Mouse (Mus musculus) midbrain, embryonic 16.5 days (tissue): ENCODE measurements around the gene Pars2. TPM values are rescaled to one million over a fixed set of nuclear protein-coding genes. Genes with fewer than 3 reads are reported as not detected.

Experiments
- ATAC-seq: fragments of 200-750 bp; cut with Nextera tagmentation; 2 replicates; pipeline ENCODE4 v1.8.0; 2017; ENCODE audit warnings: moderate TSS enrichment
- H3K27ac ChIP-seq: fragments of 300-500 bp; sonication (generic); 2 replicates; pipeline ENCODE4 v1.5.1; 2014; ENCODE audit warnings: mild to moderate bottlenecking, low read length, mixed read lengths
- H3K27me3 ChIP-seq: fragments of 300-500 bp; sonication (generic); 2 replicates; pipeline ENCODE4 v1.6.1; 2014; ENCODE audit warnings: low read depth, low read length, mixed read lengths; ENCODE audit not compliant: control insufficient read depth, insufficient read depth
- H3K36me3 ChIP-seq: fragments of 300-500 bp; sonication (generic); 2 replicates; pipeline ENCODE4 v1.6.1; 2014; ENCODE audit warnings: mild to moderate bottlenecking, low read length, moderate library complexity, mixed read lengths; ENCODE audit not compliant: control insufficient read depth, insufficient read depth
- H3K4me1 ChIP-seq: fragments of 300-500 bp; sonication (generic); 2 replicates; pipeline ENCODE4 v1.6.1; 2014; ENCODE audit warnings: mild to moderate bottlenecking, low read length, mixed read lengths; ENCODE audit not compliant: control insufficient read depth, insufficient read depth
- H3K4me2 ChIP-seq: fragments of 300-500 bp; sonication (generic); 2 replicates; pipeline ENCODE4 v1.6.1; 2014; ENCODE audit warnings: mild to moderate bottlenecking, low read length, mixed read lengths
- H3K4me3 ChIP-seq: fragments of 300-500 bp; sonication (generic); 2 replicates; pipeline ENCODE4 v1.5.1; 2014; ENCODE audit warnings: low read depth, mild to moderate bottlenecking, low read length, moderate library complexity, mixed read lengths
- H3K9ac ChIP-seq: fragments of 300-500 bp; sonication (generic); 2 replicates; pipeline ENCODE4 v1.6.1; 2014; ENCODE audit warnings: low read depth, low read length, mixed read lengths
- H3K9me3 ChIP-seq: fragments of 300-500 bp; sonication (generic); replicated peaks from 2 replicates; pipeline ENCODE4 v1.6.1; 2014; ENCODE audit warnings: mild to moderate bottlenecking, low read length, mixed read lengths; ENCODE audit not compliant: control insufficient read depth, poor library complexity, severe bottlenecking
- WGBS: fragments of 180-500 bp; shearing (Covaris S2); extraction: QIAGEN DNeasy Blood & Tissue Kit; methylation state at CpG from one replicate; pipeline ENCODE4 v1.1.7; 2014; 5-methylcytosine and 5-hydroxymethylcytosine counted together
- polyA plus RNA-seq: library from polyadenylated mRNA; unstranded; fragments of >200 nt; fragmentation: Nextera tagmentation; extraction: Ambion mirVana; gene quantifications from 2 replicates; pipeline ENCODE4 v1.2.1, GENCODE M21; 2015

Pars2 gene
- polyA plus RNA-seq, 1 experiment from 2014 or later: 9.9 TPM

- peak within 1 kb of the TSS; percentile 68 for H3K4me3 ChIP-seq
- H3K4me1 ChIP-seq: peaks cover 7% of the 10 kb centered on the region
- under 1% methylated on average over 43 of the region's 43 CpGs for WGBS
- H3K27me3 ChIP-seq: no peaks in the 10 kb centered on the region
- no peak within 1 kb of the TSS for H3K27ac ChIP-seq
- H3K36me3 ChIP-seq: peaks cover 9% of the 10 kb centered on the region
- H3K9ac ChIP-seq: peak within 1 kb of the TSS; percentile 83
- no peaks in the 10 kb centered on the region for H3K9me3 ChIP-seq
- peak; percentile 95 for ATAC-seq
- peak within 1 kb of the TSS; percentile 84 for H3K4me2 ChIP-seq
These were observed 27.7 kb downstream of the Pars2 start, which contains the start of gene Ttc4 for GRCm38 (mm10) chr4:106678442-106679118. Ttc4 (minus strand) TSS chr4:106678944.

GRCm38 (mm10) chr4:106679152-106679551, 28.3 kb downstream of the Pars2 start:
- Histone ChIP-seq H3K4me2 (peak overlapping the region; percentile 84), H3K27ac (no peak overlapping the region), H3K4me3 (peak overlapping the region; percentile 68), H3K4me1 (peaks cover 7% of the 10 kb centered on the region), H3K36me3 (peaks cover 8% of the 10 kb centered on the region; the same call in 1 of the 2 replicates), H3K27me3 (no peaks in the 10 kb centered on the region), H3K9ac (peak overlapping the region; percentile 83; the same call in 1 of the 2 replicates), H3K9me3 (no peaks in the 10 kb centered on the region)
- 52% methylated on average over 3 of the region's 3 CpGs for WGBS
- ATAC-seq: peak; percentile 68

DNA sequence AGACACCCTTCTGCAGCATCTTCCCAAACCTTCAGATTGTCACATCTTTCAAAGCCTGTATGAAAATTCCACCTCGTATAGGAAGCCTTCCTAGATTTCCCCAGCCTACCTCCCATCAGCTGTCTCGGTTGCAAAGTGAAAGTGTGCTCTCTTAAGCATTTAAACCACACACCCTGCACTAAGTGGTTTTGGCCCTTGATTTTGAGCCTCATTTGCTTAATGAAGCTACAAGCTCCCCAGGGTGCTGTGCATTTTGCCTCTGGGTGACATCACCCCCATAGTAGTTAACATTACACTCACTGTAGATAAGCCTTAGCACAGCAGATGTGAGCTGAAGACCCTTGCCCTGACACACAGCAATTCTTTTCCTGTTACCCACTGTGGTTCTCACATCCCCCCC, 30.1 kb downstream of the Pars2 start:
- Histone ChIP-seq H3K36me3 (0 out of 2 replicates have a peak, but pooled peaks cover 3% of the 10 kb centered on the region), H3K9ac (no peak overlapping the region), H3K9me3 (no peaks in the 10 kb centered on the region), H3K4me3 (no peak overlapping the region), H3K4me1 (peaks cover 7% of the 10 kb centered on the region), H3K27me3 (no peaks in the 10 kb centered on the region), H3K27ac (no peak overlapping the region), H3K4me2 (no peak overlapping the region)
- ATAC-seq: no peak
- 52% methylated on average over 2 of the region's 2 CpGs for WGBS

- Histone ChIP-seq H3K9ac (no peak overlapping the region), H3K4me1 (no peaks in the 10 kb centered on the region), H3K4me3 (no peak overlapping the region), H3K9me3 (no peaks in the 10 kb centered on the region), H3K27ac (no peak overlapping the region), H3K4me2 (no peak overlapping the region), H3K36me3 (no peaks in the 10 kb centered on the region), H3K27me3 (no peaks in the 10 kb centered on the region; the same call in 1 of the 2 replicates)
- 58% methylated on average over 3 of the region's 3 CpGs for WGBS
- ATAC-seq: no peak
These were observed 37.9 kb downstream of the Pars2 start for GRCm38 (mm10) chr4:106688636-106689296.

DNA sequence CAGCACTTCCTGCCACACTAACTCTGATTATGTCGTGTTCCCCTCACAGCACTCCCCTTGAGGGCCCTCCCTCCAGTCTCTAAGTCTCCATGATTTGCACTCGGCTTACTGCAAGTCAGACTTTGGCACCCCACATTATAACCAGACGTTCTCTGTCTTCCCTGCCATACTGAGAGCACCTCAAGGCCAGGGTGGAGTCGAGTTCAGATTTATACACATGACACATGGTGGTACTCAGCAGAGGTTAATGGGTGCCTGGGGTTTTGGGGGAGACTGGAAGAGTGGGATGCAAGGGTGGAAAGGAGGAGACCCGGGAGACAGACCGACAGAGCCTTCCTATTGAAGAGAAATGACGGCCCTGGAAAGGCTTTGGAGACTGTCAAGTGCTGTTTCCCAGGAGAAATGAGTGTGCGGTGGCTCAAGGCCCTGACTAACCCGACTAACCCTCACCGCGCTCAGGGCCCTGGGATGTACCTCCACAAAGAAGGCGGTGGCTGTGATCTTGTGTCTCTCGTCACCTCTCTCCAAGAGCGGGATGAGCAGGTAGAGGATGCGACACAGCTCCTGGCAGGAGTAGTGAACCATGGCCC, 43.1 kb downstream of the Pars2 start:
- no peak for ATAC-seq
- no peak overlapping the region for H3K4me2 ChIP-seq
- 86% methylated on average over 15 of the region's 15 CpGs for WGBS
- H3K9me3 ChIP-seq: no peaks in the 10 kb centered on the region
- no peaks in the 10 kb centered on the region; the same call in 1 of the 2 replicates for H3K27me3 ChIP-seq
- no peak overlapping the region for H3K4me3 ChIP-seq
- no peaks in the 10 kb centered on the region for H3K36me3 ChIP-seq
- no peaks in the 10 kb centered on the region for H3K4me1 ChIP-seq
- no peak overlapping the region for H3K27ac ChIP-seq
- H3K9ac ChIP-seq: no peak overlapping the region

GRCm38 (mm10) chr4:106699989-106700388, 49.1 kb downstream of the Pars2 start:
- peaks cover 27% of the 10 kb centered on the region for H3K4me1 ChIP-seq
- H3K4me2 ChIP-seq: no peak overlapping the region
- H3K9ac ChIP-seq: 0 out of 2 replicates have a peak overlapping the region, but pooled peaks have one; percentile 22
- H3K27me3 ChIP-seq: no peaks in the 10 kb centered on the region
- WGBS: 15% methylated on average over 9 of the region's 9 CpGs
- no peaks in the 10 kb centered on the region for H3K9me3 ChIP-seq
- H3K4me3 ChIP-seq: no peak overlapping the region
- peak overlapping the region; percentile 89 for H3K27ac ChIP-seq
- ATAC-seq: no peak
- no peaks in the 10 kb centered on the region for H3K36me3 ChIP-seq

- WGBS: 30% methylated on average over 4 of the region's 4 CpGs
- H3K4me3 ChIP-seq: no peak overlapping the region
- H3K9ac ChIP-seq: no peak overlapping the region
- peaks cover 32% of the 10 kb centered on the region for H3K4me1 ChIP-seq
- H3K4me2 ChIP-seq: peak overlapping the region; percentile 27
- H3K27me3 ChIP-seq: no peaks in the 10 kb centered on the region
- peak overlapping the region; percentile 89 for H3K27ac ChIP-seq
- H3K9me3 ChIP-seq: no peaks in the 10 kb centered on the region
- ATAC-seq: peak; percentile 40
- H3K36me3 ChIP-seq: no peaks in the 10 kb centered on the region
These were observed 49.9 kb downstream of the Pars2 start for GRCm38 (mm10) chr4:106700798-106701197.

GRCm38 (mm10) chr4:106703956-106704355, 53.1 kb downstream of the Pars2 start:
- WGBS: 84% methylated on average over 10 of the region's 10 CpGs
- Histone ChIP-seq H3K27ac (peak overlapping the region; percentile 54; the same call in 1 of the 2 replicates), H3K4me2 (no peak overlapping the region), H3K4me1 (peaks cover 34% of the 10 kb centered on the region), H3K27me3 (no peaks in the 10 kb centered on the region), H3K4me3 (no peak overlapping the region), H3K9ac (no peak overlapping the region), H3K9me3 (no peaks in the 10 kb centered on the region), H3K36me3 (no peaks in the 10 kb centered on the region)
- ATAC-seq: no peak

DNA sequence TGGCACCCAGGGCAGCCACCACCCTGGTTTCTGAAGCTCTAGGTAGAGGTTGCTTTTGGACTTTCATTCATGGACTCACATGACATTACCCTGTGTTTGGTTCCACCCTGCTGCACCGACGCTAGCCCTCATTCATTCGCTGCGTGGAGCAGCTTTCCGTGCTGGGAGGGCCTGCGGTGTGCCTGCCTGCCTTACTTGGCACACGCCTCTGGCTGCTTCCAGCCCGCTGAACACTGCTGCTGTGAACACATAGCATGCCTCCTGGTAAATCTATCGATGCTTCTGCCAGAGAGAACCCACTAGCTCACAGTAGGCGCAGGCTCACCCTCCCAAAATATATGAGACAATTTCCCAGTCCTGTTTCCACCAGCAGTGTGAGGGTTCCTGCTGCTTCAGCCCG, 53.5 kb downstream of the Pars2 start:
- Histone ChIP-seq H3K4me2 (no peak overlapping the region), H3K36me3 (no peaks in the 10 kb centered on the region), H3K9ac (peak overlapping the region; percentile 20; the same call in 1 of the 2 replicates), H3K27ac (peak overlapping the region; percentile 54), H3K4me3 (no peak overlapping the region), H3K4me1 (peaks cover 34% of the 10 kb centered on the region), H3K27me3 (no peaks in the 10 kb centered on the region; the same call in 1 of the 2 replicates), H3K9me3 (no peaks in the 10 kb centered on the region)
- 39% methylated on average over 11 of the region's 11 CpGs for WGBS
- ATAC-seq: no peak
